Mouse (Mus musculus) neural tube, postnatal 0 days (tissue): ENCODE data around the gene Glrx. TPM values are rescaled to one million over a fixed set of nuclear protein-coding genes. Genes with fewer than 3 reads are reported as not detected.

ENCODE experiments used
- polyA plus RNA-seq: library from polyadenylated mRNA; unstranded; fragments of >200 nt; fragmentation: Nextera tagmentation; extraction: Ambion mirVana; gene quantifications from 2 replicates; pipeline ENCODE4 v1.2.1, GENCODE M21; 2015

Gene Glrx
- polyA plus RNA-seq = 122 and 132 TPM in 2 replicates

GRCm38 (mm10) chr13:75839719-75840481 lies at the start of gene Glrx:
Gene Glrx, plus strand, starts transcription at chr13:75839868.

Other genes with a start within 250 kb of the Glrx start
- 3.4 and 5.6 TPM in 2 replicates for gene Ell2, start 133.1 kb upstream of the Glrx start, polyA plus RNA-seq
- gene Rhobtb3, start 104.1 kb downstream of the Glrx start, polyA plus RNA-seq = 14.5 and 15.1 TPM in 2 replicates
- gene Spata9, start 127.3 kb downstream of the Glrx start, polyA plus RNA-seq = 2.0 and 2.2 TPM in 2 replicates
- 21.0 and 26.3 TPM in 2 replicates for gene Rfesd, start 178.9 kb downstream of the Glrx start, polyA plus RNA-seq
- 6.0 and 6.7 TPM in 2 replicates for gene Gpr150, start 217.1 kb downstream of the Glrx start, polyA plus RNA-seq